Mouse (Mus musculus) myocyte (in vitro differentiated cells): ENCODE results near the gene Nudt21.

Experiments used
- CEBPB ChIP-seq: IDR thresholded peaks from 2 replicates; pipeline ENCODE4 v1.6.1; 2011; ENCODE audit warnings: mild to moderate bottlenecking, moderate library complexity; ENCODE audit not compliant: poor library complexity, insufficient read depth, severe bottlenecking
- MYOD1 ChIP-seq, 3 experiments: IDR thresholded peaks; one replicate each; pipeline ENCODE4 v1.6.1; 2011; ENCODE audit warnings: control low read depth in 2 of 3, low read depth in 2 of 3, mild to moderate bottlenecking in 2 of 3, moderate library complexity in 1 of 3; ENCODE audit not compliant: insufficient read length in 2 of 3, control insufficient read depth in 1 of 3
- POLR2A ChIP-seq: IDR thresholded peaks from one replicate; pipeline ENCODE4 v1.6.1; 2011; ENCODE audit warnings: low read depth, mild to moderate bottlenecking, control low read depth, moderate library complexity; ENCODE audit not compliant: insufficient read length
- POLR2AphosphoS2 ChIP-seq: IDR thresholded peaks from one replicate; pipeline ENCODE4 v1.6.1; 2011; ENCODE audit warnings: low read depth, control low read depth; ENCODE audit not compliant: insufficient read length

- TF ChIP-seq POLR2AphosphoS2 (no peak), CEBPB (no peak), POLR2A (no peak), MYOD1 (IDR thresholded peaks at IDR 0.05; ENCODE audit: control insufficient read depth in 1 of 3, insufficient read length in 2 of 3, low read depth in 2 of 3) (no peak)
Observed at GRCm38 (mm10) chr8:94009243-94009845, 27.5 kb downstream of the Nudt21 start.
